Mouse (Mus musculus) 3T3-L1 (cell line): ENCODE results near the gene 1110004F10Rik.

Experiments used
- DNase-seq: peaks from one replicate; pipeline ENCODE4 v3.0.0-alpha.2; 2015; ENCODE audit warnings: low read depth, low spot score

1110004F10Rik gene

GRCm38 (mm10) chr7:116092710-116093465 lies 53.7 kb downstream of the 1110004F10Rik start:
- DNase-seq, result peak; percentile 94

- DNase-seq, result no peak
These were observed 54.3 kb downstream of the 1110004F10Rik start for GRCm38 (mm10) chr7:116093466-116093850.

GRCm38 (mm10) chr7:116099952-116100528 lies 60.8 kb downstream of the 1110004F10Rik start:
- peak; percentile 83 for DNase-seq

GRCm38 (mm10) chr7:116103091-116103490 lies 63.9 kb downstream of the 1110004F10Rik start:
- DNase-seq, result no peak

- no peak for DNase-seq
These were observed 71.5 kb downstream of the 1110004F10Rik start for GRCm38 (mm10) chr7:116110661-116111060.

- DNase-seq, result no peak
These were observed 72.3 kb downstream of the 1110004F10Rik start for GRCm38 (mm10) chr7:116111546-116111945.

- DNase-seq, result no peak
These were observed 76.2 kb downstream of the 1110004F10Rik start for GRCm38 (mm10) chr7:116115216-116115930.

- DNase-seq, result peak; percentile 53
These were observed 76.8 kb downstream of the 1110004F10Rik start for GRCm38 (mm10) chr7:116115991-116116390.

GRCm38 (mm10) chr7:116119306-116119857 lies 80.2 kb downstream of the 1110004F10Rik start:
- no peak for DNase-seq

- DNase-seq, result no peak
These were observed 81.5 kb downstream of the 1110004F10Rik start for GRCm38 (mm10) chr7:116120737-116121136.

GRCm38 (mm10) chr7:116121202-116121601 lies 82.0 kb downstream of the 1110004F10Rik start:
- no peak for DNase-seq

GRCm38 (mm10) chr7:116122981-116123596 lies 83.9 kb downstream of the 1110004F10Rik start:
- no peak for DNase-seq

- no peak for DNase-seq
These were observed 84.4 kb downstream of the 1110004F10Rik start for GRCm38 (mm10) chr7:116123597-116123985.

- no peak for DNase-seq
These were observed 84.9 kb downstream of the 1110004F10Rik start for GRCm38 (mm10) chr7:116124057-116124456.

GRCm38 (mm10) chr7:116125671-116126070 lies 86.5 kb downstream of the 1110004F10Rik start:
- no peak for DNase-seq

- DNase-seq, result no peak
These were observed 87.9 kb downstream of the 1110004F10Rik start for GRCm38 (mm10) chr7:116127052-116127451.

- no peak for DNase-seq
These were observed 89.1 kb downstream of the 1110004F10Rik start for GRCm38 (mm10) chr7:116128286-116128685.

GRCm38 (mm10) chr7:116129374-116129773 lies 90.2 kb downstream of the 1110004F10Rik start:
- DNase-seq, result no peak

GRCm38 (mm10) chr7:116131390-116131789 lies 92.2 kb downstream of the 1110004F10Rik start:
- peak; percentile 48 for DNase-seq

- peak; percentile 74 for DNase-seq
These were observed 92.9 kb downstream of the 1110004F10Rik start for GRCm38 (mm10) chr7:116132078-116132477.

- DNase-seq, result no peak
These were observed 95.5 kb downstream of the 1110004F10Rik start for GRCm38 (mm10) chr7:116134413-116135292.
